Mouse (Mus musculus): ENCODE results near the gene Slc30a2. TPM values are rescaled to one million over a fixed set of nuclear protein-coding genes. Genes with fewer than 3 reads are reported as not detected.

Gene Slc30a2
- polyA plus RNA-seq, 1 experiment from 2014 or later: not detected

GRCm38 (mm10) chr4:134310106-134310505 lies 32.9 kb upstream of the Slc30a2 start:
- H3K4me1 ChIP-seq: peaks cover 10% of the 10 kb centered on the region; the same call in 1 of the 2 replicates
- H3K27ac ChIP-seq: no peak overlapping the region
- no peak overlapping the region for H3K4me2 ChIP-seq
- H3K27me3 ChIP-seq (replicated peaks): peaks cover 8% of the 10 kb centered on the region; the same call in 1 of the 2 replicates
- no peak overlapping the region for H3K9ac ChIP-seq
- no peak for ATAC-seq
- no peak overlapping the region for H3K4me3 ChIP-seq
- peaks cover 5% of the 10 kb centered on the region for H3K9me3 ChIP-seq (replicated peaks)
- 67% methylated on average over 7 of the region's 7 CpGs for WGBS (ENCODE audit: insufficient replicate concordance)
- H3K36me3 ChIP-seq: no peaks in the 10 kb centered on the region

GRCm38 (mm10) chr4:134310656-134311055 lies 32.3 kb upstream of the Slc30a2 start:
- H3K4me3 ChIP-seq: no peak overlapping the region
- ATAC-seq: no peak
- no peaks in the 10 kb centered on the region for H3K36me3 ChIP-seq
- no peak overlapping the region for H3K4me2 ChIP-seq
- H3K27ac ChIP-seq: no peak overlapping the region
- H3K9me3 ChIP-seq (replicated peaks): peaks cover 5% of the 10 kb centered on the region
- H3K4me1 ChIP-seq: peaks cover 10% of the 10 kb centered on the region; the same call in 1 of the 2 replicates
- peaks cover 14% of the 10 kb centered on the region for H3K27me3 ChIP-seq (replicated peaks)
- H3K9ac ChIP-seq: no peak overlapping the region
- 75% methylated on average over 9 of the region's 9 CpGs for WGBS (ENCODE audit: insufficient replicate concordance)

- 64% methylated on average over 9 of the region's 9 CpGs for WGBS (ENCODE audit: insufficient replicate concordance)
- no peak for ATAC-seq
These were observed 31.2 kb upstream of the Slc30a2 start for GRCm38 (mm10) chr4:134311784-134312183.

GRCm38 (mm10) chr4:134312341-134312740 lies 30.6 kb upstream of the Slc30a2 start:
- H3K36me3 ChIP-seq: no peaks in the 10 kb centered on the region
- no peak overlapping the region for H3K4me2 ChIP-seq
- peaks cover 5% of the 10 kb centered on the region for H3K9me3 ChIP-seq (replicated peaks)
- H3K27me3 ChIP-seq (replicated peaks): peaks cover 22% of the 10 kb centered on the region
- WGBS (ENCODE audit: insufficient replicate concordance): 67% methylated on average over 5 of the region's 5 CpGs
- H3K4me3 ChIP-seq: no peak overlapping the region
- no peak overlapping the region for H3K9ac ChIP-seq
- no peak overlapping the region for H3K27ac ChIP-seq
- H3K4me1 ChIP-seq: peaks cover 5% of the 10 kb centered on the region; the same call in 1 of the 2 replicates
- no peak for ATAC-seq

More at GRCm38 (mm10) chr4:134311784-134312183, 31.2 kb upstream of the Slc30a2 start:
- Histone ChIP-seq H3K4me3 (no peak overlapping the region), H3K9ac (no peak overlapping the region), H3K27me3 (replicated peaks) (peaks cover 20% of the 10 kb centered on the region), H3K4me1 (peaks cover 10% of the 10 kb centered on the region; the same call in 1 of the 2 replicates), H3K36me3 (no peaks in the 10 kb centered on the region), H3K27ac (no peak overlapping the region), H3K9me3 (replicated peaks) (peaks cover 5% of the 10 kb centered on the region), H3K4me2 (no peak overlapping the region)

- Histone ChIP-seq H3K9me3 (replicated peaks) (peaks cover 5% of the 10 kb centered on the region), H3K27ac (no peak overlapping the region), H3K4me1 (no peaks in the 10 kb centered on the region), H3K36me3 (no peaks in the 10 kb centered on the region), H3K4me3 (no peak overlapping the region), H3K27me3 (replicated peaks) (peaks cover 24% of the 10 kb centered on the region), H3K9ac (no peak overlapping the region), H3K4me2 (no peak overlapping the region)
- 86% methylated on average over 6 of the region's 6 CpGs for WGBS (ENCODE audit: insufficient replicate concordance)
- no peak for ATAC-seq
These were observed 30.1 kb upstream of the Slc30a2 start for GRCm38 (mm10) chr4:134312901-134313300.

GRCm38 (mm10) chr4:134314081-134314655 lies 28.8 kb upstream of the Slc30a2 start:
- no peak overlapping the region for H3K4me3 ChIP-seq
- H3K27me3 ChIP-seq (replicated peaks): peaks cover 26% of the 10 kb centered on the region
- H3K4me1 ChIP-seq: no peaks in the 10 kb centered on the region
- H3K9ac ChIP-seq: no peak overlapping the region
- no peaks in the 10 kb centered on the region for H3K36me3 ChIP-seq
- H3K27ac ChIP-seq: no peak overlapping the region
- peaks cover 5% of the 10 kb centered on the region for H3K9me3 ChIP-seq (replicated peaks)
- no peak for ATAC-seq
- no peak overlapping the region for H3K4me2 ChIP-seq
- 68% methylated on average over 4 of the region's 4 CpGs for WGBS (ENCODE audit: insufficient replicate concordance)

GRCm38 (mm10) chr4:134314876-134315275 lies 28.1 kb upstream of the Slc30a2 start, which contains the start of gene Trim63:
Trim63 (plus strand) TSS chr4:134315120.
- Histone ChIP-seq H3K36me3 (no peaks in the 10 kb centered on the region), H3K4me1 (no peaks in the 10 kb centered on the region), H3K27ac (no peak within 1 kb of the TSS), H3K4me3 (no peak within 1 kb of the TSS), H3K9ac (no peak within 1 kb of the TSS), H3K4me2 (no peak within 1 kb of the TSS), H3K27me3 (replicated peaks) (peaks cover 28% of the 10 kb centered on the region), H3K9me3 (replicated peaks) (peaks cover 5% of the 10 kb centered on the region)
- 32% methylated on average over 11 of the region's 11 CpGs for WGBS (ENCODE audit: insufficient replicate concordance)
- ATAC-seq: no peak

- H3K4me1 ChIP-seq: no peaks in the 10 kb centered on the region
- H3K4me2 ChIP-seq: no peak overlapping the region
- H3K36me3 ChIP-seq: no peaks in the 10 kb centered on the region
- WGBS (ENCODE audit: insufficient replicate concordance): 50% methylated on average over 9 of the region's 9 CpGs
- H3K27me3 ChIP-seq (replicated peaks): peaks cover 30% of the 10 kb centered on the region
- no peak overlapping the region for H3K4me3 ChIP-seq
- ATAC-seq: no peak
- no peak overlapping the region for H3K27ac ChIP-seq
- H3K9me3 ChIP-seq (replicated peaks): peaks cover 5% of the 10 kb centered on the region
- H3K9ac ChIP-seq: no peak overlapping the region
These were observed 27.5 kb upstream of the Slc30a2 start for GRCm38 (mm10) chr4:134315470-134315869.

GRCm38 (mm10) chr4:134316390-134316789 lies 26.6 kb upstream of the Slc30a2 start:
- ATAC-seq: no peak
- 38% methylated on average over 16 of the region's 16 CpGs for WGBS (ENCODE audit: insufficient replicate concordance)
- H3K4me3 ChIP-seq: no peak overlapping the region
- H3K4me1 ChIP-seq: no peaks in the 10 kb centered on the region
- no peak overlapping the region for H3K9ac ChIP-seq
- H3K4me2 ChIP-seq: no peak overlapping the region
- no peaks in the 10 kb centered on the region for H3K36me3 ChIP-seq
- peaks cover 30% of the 10 kb centered on the region for H3K27me3 ChIP-seq (replicated peaks)
- no peak overlapping the region for H3K27ac ChIP-seq
- H3K9me3 ChIP-seq (replicated peaks): peaks cover 5% of the 10 kb centered on the region

GRCm38 (mm10) chr4:134319074-134319473 lies 23.9 kb upstream of the Slc30a2 start:
- peaks cover 36% of the 10 kb centered on the region for H3K27me3 ChIP-seq (replicated peaks)
- no peaks in the 10 kb centered on the region for H3K36me3 ChIP-seq
- no peak overlapping the region for H3K27ac ChIP-seq
- no peaks in the 10 kb centered on the region for H3K9me3 ChIP-seq (replicated peaks)
- 72% methylated on average over 5 of the region's 5 CpGs for WGBS (ENCODE audit: insufficient replicate concordance)
- no peak overlapping the region for H3K9ac ChIP-seq
- ATAC-seq: no peak
- no peaks in the 10 kb centered on the region for H3K4me1 ChIP-seq
- H3K4me2 ChIP-seq: no peak overlapping the region
- no peak overlapping the region for H3K4me3 ChIP-seq

GRCm38 (mm10) chr4:134319674-134320073 lies 23.3 kb upstream of the Slc30a2 start:
- ATAC-seq: no peak
- H3K4me1 ChIP-seq: no peaks in the 10 kb centered on the region

GRCm38 (mm10) chr4:134321524-134321923 lies 21.5 kb upstream of the Slc30a2 start:
- H3K9ac ChIP-seq: no peak overlapping the region
- no peaks in the 10 kb centered on the region for H3K9me3 ChIP-seq (replicated peaks)
- H3K4me3 ChIP-seq: no peak overlapping the region
- 39% methylated on average over 3 of the region's 3 CpGs for WGBS (ENCODE audit: insufficient replicate concordance)
- H3K4me1 ChIP-seq: no peaks in the 10 kb centered on the region
- no peak overlapping the region for H3K27ac ChIP-seq
- no peak overlapping the region for H3K4me2 ChIP-seq
- H3K27me3 ChIP-seq (replicated peaks): peaks cover 20% of the 10 kb centered on the region; the same call in 1 of the 2 replicates
- no peaks in the 10 kb centered on the region for H3K36me3 ChIP-seq
- ATAC-seq: no peak

More at GRCm38 (mm10) chr4:134319674-134320073, 23.3 kb upstream of the Slc30a2 start:
- H3K4me2 ChIP-seq: no peak overlapping the region
- H3K4me3 ChIP-seq: no peak overlapping the region
- H3K27ac ChIP-seq: no peak overlapping the region
- no peak overlapping the region for H3K9ac ChIP-seq
- no peaks in the 10 kb centered on the region for H3K9me3 ChIP-seq (replicated peaks)
- no peaks in the 10 kb centered on the region for H3K36me3 ChIP-seq
- H3K27me3 ChIP-seq (replicated peaks): peaks cover 35% of the 10 kb centered on the region
- WGBS (ENCODE audit: insufficient replicate concordance): 66% methylated on average over 5 of the region's 5 CpGs

- H3K36me3 ChIP-seq: no peaks in the 10 kb centered on the region
- 41% methylated on average over 5 of the region's 5 CpGs for WGBS (ENCODE audit: insufficient replicate concordance)
- ATAC-seq: no peak
These were observed 18.3 kb upstream of the Slc30a2 start for GRCm38 (mm10) chr4:134324655-134325054.

More at GRCm38 (mm10) chr4:134324655-134325054, 18.3 kb upstream of the Slc30a2 start:
- no peak overlapping the region for H3K4me3 ChIP-seq
- no peak overlapping the region for H3K9ac ChIP-seq
- H3K27ac ChIP-seq: no peak overlapping the region
- H3K4me1 ChIP-seq: no peaks in the 10 kb centered on the region
- H3K9me3 ChIP-seq (replicated peaks): no peaks in the 10 kb centered on the region
- no peak overlapping the region for H3K4me2 ChIP-seq
- H3K27me3 ChIP-seq (replicated peaks): peaks cover 15% of the 10 kb centered on the region
